Mouse (Mus musculus): ENCODE measurements at regions not wholly inside any gene's neighbourhood (a gene's known extent, or its start where the extent isn't known, plus 50 kb on each side); places are given as distances from the start of the nearest gene placed in this dataset.

GRCm38 (mm10) chr6:50780677-50781076 lies 126.4 kb upstream of the Npvf start:
- DNase-seq = no peak

DNA sequence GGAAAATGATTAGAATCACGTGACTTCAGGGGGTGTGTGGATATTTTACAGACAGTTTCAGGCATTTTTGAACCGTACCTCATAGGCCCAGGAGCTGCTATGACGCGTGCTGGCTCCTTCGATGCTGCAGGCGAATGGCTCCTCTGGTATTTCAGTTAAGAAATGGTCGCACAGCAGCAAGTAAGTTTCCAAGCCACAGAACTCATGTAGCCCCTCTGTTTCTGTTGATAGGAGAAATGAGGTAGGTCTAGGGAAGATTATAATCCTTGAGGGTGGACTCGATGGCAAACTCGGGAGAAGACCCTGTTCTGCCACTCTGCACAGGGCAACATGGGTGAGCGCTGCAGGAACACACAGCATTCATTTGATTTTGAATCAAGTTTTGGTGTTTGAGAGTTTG lies 127.0 kb upstream of the Npvf start:
- DNase-seq = no peak

- DNase-seq = no peak
Measured at GRCm38 (mm10) chr6:50782221-50782620, 128.0 kb upstream of the Npvf start.

- DNase-seq = no peak
Measured at GRCm38 (mm10) chr6:50783494-50783893, 129.3 kb upstream of the Npvf start.

GRCm38 (mm10) chr6:50784381-50784780 lies 130.1 kb upstream of the Npvf start:
- DNase-seq = no peak

- no peak for DNase-seq
Measured at GRCm38 (mm10) chr6:50787666-50788065, 133.4 kb upstream of the Npvf start.

DNA sequence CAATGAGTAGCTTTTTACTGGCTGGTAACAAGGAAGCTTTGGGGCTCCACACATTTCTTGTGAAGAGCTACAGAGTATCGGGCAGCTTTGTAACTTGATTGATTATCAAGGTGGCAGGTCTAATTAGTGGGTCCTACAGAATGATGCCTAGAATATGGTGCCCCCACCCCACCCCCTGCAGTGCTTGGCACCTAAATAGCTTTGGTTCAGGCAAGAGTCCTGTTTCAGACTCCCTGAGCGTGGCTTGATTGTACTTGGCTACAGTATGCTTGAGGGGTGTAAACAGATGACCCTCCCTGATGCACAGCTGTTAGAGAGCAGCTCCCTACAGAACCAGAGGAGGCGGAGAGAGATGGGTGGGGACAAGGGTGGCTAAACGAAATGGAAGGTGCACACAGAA lies 145.7 kb upstream of the Npvf start:
- DNase-seq = no peak

- no peak for DNase-seq
Measured at GRCm38 (mm10) chr6:50802956-50803355, 148.7 kb upstream of the Npvf start.

GRCm38 (mm10) chr6:50804477-50805005 lies 150.3 kb upstream of the Npvf start:
- DNase-seq = no peak

GRCm38 (mm10) chr6:50806376-50807077 lies 152.3 kb upstream of the Npvf start:
- peak; percentile 22 for DNase-seq

- DNase-seq = peak; percentile 4
Measured at GRCm38 (mm10) chr6:50807187-50808012, 153.2 kb upstream of the Npvf start.

- peak; percentile 53 for DNase-seq
Measured at GRCm38 (mm10) chr6:50808126-50808525, 153.9 kb upstream of the Npvf start.

DNA sequence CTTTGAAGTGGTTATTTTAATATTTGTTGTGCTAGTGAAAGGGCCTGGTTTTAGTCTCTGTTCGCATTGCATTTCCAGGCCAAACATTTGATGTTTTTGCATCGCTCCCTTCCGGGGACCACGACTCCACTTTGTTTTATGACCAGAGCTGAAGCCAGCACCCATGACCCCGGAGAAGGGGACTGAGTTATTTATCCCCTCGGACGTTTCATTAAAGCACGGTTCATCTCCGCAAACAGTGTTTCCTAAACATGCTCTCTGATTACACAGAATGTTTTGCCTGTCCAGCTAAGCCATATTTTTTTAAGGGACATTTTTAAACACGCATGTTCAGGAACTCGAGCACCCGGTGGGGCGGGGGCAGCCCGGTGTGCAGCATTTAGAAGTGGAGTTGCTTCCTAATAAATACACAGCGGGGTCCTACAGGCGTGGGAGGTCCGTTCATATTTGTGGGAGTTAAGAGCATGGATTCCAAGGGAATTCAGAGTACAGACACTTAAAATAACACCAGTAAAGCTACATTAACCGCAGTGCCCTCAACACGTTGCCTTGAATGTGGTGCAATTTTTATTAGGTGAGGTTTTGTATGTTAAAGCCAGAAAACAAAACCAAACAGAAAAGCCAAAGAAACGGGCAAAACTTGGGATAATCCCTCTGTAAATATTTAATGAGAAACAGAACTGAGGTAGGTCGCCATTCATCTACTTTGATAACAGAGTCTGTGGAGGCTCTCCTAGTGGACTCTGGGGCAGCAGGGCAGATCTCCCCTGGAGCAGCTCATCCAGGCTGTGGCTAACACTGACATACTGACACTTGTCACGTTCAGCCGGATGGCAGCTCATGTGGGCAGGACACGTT lies 154.8 kb upstream of the Npvf start:
- DNase-seq = no peak

- DNase-seq = no peak
Measured at GRCm38 (mm10) chr6:50809669-50809983, 155.4 kb upstream of the Npvf start.

- no peak for DNase-seq
Measured at GRCm38 (mm10) chr6:50814936-50815500, 160.8 kb upstream of the Npvf start.

- DNase-seq = no peak
Measured at GRCm38 (mm10) chr6:50815579-50815978, 161.3 kb upstream of the Npvf start.

DNA sequence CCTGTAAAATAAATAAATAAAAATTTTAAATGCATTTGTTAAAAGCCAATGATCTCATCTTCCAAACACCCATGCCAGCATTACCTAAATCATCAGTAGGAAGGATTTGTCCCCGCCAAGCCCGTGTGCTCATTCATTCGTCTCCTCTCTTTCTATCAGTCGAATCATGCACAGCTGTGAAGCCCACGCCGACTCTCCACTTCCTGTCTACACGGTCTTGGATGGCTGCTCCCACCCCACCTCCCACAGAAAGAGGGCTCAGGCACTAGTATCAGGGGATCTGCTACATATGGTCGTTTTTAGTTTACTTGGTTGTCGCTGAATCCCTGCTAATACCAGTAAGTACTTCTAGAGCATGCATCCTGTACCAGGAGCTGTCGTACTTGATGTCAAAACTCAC lies 163.2 kb upstream of the Npvf start:
- DNase-seq = no peak

DNA sequence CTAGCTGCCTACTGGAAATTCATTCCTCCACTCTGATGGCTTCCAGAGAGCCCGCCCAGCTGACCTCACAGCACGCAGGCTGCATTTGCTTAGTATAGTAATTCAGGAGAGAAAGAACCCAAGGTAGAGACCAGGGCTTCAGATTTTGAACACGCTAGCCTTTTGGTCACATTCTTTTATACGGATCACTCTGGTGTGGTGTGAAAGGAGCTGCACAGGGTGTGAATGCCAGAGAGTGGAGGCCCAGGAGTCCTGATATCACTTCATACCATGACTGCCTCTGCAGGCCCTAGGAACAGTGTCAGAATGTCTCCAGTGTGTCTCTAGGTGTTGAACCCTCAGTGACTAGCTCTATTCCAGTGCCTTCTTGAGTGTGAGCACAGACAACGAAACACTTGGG lies 164.2 kb upstream of the Npvf start:
- no peak for DNase-seq

- no peak for DNase-seq
Measured at GRCm38 (mm10) chr6:50818891-50819541, 164.8 kb upstream of the Npvf start.

- DNase-seq = no peak
Measured at GRCm38 (mm10) chr6:50821401-50822235, 167.4 kb upstream of the Npvf start.
